Mouse (Mus musculus) urinary bladder, postnatal 25 days (tissue): ENCODE results near the gene Def6.

Experiments used
- DNase-seq: peaks from one replicate; pipeline ENCODE4 v3.0.0; 2022; ENCODE audit warnings: low spot score

Def6 gene

DNA sequence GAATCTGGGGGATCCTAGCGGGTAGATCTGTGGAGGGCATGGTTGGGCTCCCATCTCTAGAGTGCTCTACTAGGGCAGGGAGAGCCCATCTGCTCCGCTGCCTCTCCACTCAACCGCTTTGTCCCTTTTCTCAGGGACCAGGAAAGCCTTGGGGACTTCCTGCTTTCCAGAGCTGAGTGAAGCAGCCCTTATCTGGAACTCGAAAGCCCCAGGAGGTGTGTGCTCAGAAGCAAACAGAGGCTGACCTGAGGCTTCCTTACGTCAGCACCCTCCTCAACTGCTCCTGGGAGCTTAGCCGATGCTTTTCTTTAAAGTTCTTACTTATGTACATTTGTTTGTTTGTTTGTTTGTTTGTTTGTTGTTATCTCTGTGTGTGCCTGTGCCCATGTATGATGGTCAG, 65.3 kb downstream of the Def6 start:
- no peak for DNase-seq

DNA sequence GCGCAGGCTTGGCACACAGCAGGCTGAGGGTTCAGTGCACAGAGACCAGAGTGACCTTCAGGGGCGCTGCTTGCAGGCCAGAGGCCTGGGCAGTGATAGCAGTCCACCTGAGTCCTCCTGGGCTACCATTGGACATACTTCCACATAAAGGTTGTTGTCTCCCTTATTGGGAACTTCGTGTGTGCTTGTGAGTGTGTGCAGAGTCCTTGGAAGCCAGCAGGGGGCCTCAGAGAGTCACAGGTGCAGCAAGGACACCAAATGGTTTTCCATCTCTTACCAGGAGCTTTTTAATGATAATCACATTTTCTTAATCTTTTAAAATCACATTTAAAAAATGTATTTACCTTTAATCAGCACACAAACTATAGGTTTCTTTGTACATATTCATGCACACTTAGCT, 67.2 kb downstream of the Def6 start:
- DNase-seq = no peak

DNA sequence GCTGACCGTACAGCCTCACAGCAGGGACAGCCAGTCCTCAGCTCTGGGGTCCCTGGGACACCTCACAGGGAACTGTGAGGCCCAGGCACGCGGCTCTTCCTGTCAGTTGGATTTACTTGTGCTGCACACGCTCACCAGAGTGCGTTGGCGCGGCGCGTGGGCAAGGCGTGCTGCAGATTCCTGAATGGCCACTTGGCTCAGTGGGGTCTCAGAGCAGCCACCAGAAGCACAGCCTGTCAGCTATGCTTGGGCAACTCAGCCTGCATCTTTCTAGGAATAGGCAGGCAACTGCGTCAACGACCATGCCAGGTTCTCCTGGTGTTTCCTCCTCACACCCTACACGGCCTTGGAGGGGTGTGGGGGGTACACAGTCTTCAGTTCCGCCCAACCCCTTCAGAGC, 69.6 kb downstream of the Def6 start:
- no peak for DNase-seq

DNA sequence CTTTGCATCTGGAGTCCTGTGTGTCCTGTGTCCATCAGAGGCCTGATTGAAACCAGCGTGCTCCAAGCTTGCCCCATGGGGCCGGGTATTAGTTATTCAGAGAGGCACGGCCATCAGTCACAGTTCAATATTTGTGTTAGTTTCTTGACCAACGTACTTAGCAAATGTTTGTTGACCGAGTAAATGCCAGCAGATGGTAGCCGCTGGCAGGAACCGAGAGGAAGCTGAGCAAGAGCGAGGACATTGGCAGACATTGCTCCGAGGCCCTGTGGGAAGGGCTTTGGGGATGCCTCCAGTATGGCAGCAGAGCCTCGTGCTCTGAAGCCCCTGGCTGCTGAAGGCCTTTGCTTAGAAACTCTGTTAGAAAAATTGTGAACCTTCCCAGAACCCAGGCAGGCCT, 70.1 kb downstream of the Def6 start:
- no peak for DNase-seq

DNA sequence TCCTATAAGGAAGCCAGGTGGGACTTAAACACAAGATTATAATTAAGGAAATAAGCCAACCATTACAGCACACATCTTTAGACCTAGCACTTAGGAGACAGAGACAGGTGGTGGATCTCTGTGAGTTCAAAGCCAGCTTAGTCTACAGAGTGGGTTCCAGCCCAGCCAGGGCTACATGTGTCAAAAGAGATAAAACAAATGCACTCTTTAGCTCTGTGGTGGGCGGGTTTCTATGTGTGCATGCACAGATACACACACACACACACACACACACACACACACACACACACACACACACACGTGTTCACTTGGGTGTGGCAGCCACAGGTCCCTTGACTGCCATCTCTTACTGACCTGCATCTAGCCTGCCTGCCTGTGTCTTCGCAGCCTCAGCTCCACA, 70.6 kb downstream of the Def6 start:
- DNase-seq = no peak
